Mouse (Mus musculus) urinary bladder, postnatal 36 days (tissue): Measurements from ENCODE around the gene Abca2.

Experiments
- DNase-seq, 2 experiments: peaks; one replicate each; pipeline ENCODE4 v3.0.0; 2022; ENCODE audit warnings: low spot score in 2 of 2, mixed read lengths in 1 of 2

Gene Abca2

GRCm38 (mm10) chr2:25460551-25461309, 32.2 kb downstream of the Abca2 start, which contains the start of gene Paxx:
TSS of gene Paxx (minus strand) at chr2:25461094.
- peak; percentile 89 to 93 for DNase-seq

DNA sequence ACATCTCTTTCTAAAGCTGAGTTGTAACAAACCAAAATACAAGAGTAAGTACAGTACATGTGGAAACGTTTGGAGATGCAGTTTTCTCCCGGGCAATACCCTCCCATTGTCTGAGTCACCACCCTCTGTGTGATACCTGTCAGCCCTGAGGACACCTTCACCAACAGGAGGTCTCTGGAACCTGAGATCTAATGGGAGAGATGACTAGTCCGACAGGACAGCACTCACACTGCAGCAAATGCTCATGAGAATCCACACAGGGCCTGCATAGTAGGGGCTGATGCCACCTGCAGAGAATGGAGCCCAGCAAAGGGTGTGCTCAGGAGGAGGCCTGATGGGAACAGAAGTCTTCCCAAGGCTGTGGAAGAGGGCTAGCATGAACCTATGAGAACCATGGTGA, 32.9 kb downstream of the Abca2 start:
- no peak for DNase-seq

- no peak for DNase-seq
Observed at GRCm38 (mm10) chr2:25463630-25464029, 35.1 kb downstream of the Abca2 start.

DNA sequence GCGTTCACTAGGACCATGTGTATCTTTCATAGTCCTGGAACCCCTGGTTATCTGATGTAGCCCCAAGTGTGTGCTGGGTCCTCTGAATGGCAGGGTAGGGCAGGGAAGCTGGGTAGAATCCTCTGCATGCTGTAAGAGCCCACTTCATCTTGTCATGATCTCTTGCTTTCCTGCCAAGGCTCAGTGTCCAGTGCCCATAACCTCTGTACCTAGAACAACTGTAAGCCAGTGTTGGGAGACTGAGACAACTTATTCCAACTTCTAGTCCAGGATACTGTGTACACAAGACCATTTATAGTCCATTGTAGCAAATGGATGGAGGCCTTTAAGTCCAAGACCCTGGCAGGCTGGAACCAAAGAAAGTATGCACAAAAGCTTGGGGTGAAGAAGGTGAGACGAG, 36.8 kb downstream of the Abca2 start:
- DNase-seq: no peak

DNA sequence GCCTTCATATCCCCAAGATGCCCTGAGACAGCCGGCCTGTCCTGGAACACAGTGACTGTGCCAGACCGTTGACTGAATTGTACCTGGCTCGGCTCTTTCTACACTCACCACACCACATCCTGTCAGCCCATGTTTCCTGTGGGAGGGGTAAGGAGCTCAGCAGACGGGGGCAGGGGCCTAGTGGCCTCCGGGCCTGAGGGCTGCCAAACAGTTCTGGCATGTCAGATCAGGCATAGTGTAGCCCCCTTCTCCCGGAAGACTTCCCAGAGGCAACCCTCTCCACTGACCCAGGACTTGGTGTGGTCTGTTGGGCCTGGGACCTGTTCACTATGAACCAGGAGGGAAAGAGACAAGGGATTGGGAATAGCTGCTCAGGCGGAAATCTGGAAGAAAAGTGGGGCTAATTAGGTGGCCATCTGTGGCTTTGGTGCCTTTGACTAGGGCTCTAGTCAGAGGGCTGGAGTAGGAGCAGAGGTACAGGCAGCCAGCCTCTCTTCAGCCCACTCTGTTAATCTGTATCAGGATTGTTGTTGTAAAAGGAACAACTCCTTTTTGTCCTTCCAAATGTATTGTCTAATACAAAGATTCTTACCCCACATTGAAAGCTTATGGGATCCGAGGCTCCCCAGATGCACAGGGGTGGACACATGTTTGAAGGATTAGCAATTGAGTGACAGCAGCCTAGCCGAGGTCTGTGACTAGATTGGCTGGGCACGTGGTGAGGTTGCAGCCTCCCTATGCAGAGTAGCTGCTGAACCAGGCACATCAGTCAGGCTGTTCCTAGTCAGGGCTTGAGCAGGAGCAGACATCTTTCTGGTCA, 37.5 kb downstream of the Abca2 start:
- no peak for DNase-seq

GRCm38 (mm10) chr2:25467606-25468303, 39.3 kb downstream of the Abca2 start:
- DNase-seq: no peak

DNA sequence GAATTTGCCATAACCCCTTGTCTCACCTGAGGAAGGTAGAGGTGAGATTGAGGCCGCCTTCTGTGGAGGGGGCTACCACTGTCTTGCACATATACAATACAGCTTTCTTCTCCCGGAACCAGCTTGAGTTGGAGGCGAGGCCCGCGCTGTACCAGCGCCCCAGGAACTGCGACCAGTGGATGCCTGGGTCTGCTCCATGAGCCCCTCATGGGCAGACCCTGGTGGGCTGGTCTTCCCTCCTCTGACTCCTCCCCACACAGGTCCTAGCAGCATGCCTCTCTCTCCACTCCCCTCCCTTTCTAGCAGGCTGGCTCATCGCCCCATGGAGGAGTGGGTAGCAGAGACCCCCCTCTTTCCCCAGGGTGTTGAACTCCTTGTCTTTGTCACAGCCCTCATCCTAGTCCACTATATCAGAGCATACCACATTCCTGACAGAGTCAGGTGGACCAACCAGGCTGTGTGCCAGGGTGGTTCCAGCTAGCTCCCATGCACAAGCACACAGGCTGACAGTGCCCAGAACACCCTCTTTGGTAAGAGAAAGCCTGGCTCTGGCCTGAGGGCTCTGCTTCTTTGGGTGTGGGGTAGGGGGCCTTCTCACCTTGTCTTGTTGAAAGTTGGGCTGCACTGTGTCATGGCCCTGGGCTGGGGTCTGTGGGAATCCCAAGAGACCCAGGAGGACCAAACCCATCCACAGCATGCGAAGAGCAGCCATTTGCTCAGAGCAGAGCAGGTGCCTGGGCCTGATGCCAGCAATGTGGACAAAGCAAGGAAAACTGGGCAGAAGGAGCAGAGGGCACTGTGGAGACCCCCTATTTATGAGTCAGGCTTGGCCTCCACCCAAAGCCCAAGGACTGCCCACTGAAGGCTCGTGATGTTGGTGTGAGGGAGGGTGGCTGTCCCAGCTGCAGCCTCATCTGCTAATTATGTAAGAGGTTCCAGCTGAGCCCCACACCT, 40.7 kb downstream of the Abca2 start:
- DNase-seq: no peak

DNA sequence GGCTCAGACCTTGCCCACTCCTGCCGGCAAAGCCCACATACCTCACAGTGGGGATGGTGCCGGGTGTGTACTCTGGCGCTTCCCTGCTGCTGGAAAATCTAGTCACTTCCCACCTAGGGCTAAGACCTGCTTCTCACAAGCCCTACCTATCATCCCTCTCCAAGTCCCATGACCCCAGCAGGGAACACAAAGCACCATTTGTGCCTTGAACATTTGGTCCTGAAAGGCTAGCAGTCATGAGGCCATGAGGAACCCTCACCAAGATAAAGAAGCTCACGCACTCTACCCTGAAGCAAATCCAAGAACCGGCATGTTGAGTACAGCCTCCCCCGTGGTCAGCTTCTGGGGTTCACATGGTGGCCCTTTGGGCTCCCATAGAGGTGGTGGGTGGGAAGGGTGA, 41.5 kb downstream of the Abca2 start, which contains the start of gene Ptgds:
TSS of gene Ptgds (minus strand) at position 78 of the 400 bp plus-strand sequence.
- DNase-seq: no peak

- no peak for DNase-seq
Observed at GRCm38 (mm10) chr2:25472550-25472949, 44.0 kb downstream of the Abca2 start.

GRCm38 (mm10) chr2:25477541-25477940, 49.0 kb downstream of the Abca2 start:
- DNase-seq: no peak

DNA sequence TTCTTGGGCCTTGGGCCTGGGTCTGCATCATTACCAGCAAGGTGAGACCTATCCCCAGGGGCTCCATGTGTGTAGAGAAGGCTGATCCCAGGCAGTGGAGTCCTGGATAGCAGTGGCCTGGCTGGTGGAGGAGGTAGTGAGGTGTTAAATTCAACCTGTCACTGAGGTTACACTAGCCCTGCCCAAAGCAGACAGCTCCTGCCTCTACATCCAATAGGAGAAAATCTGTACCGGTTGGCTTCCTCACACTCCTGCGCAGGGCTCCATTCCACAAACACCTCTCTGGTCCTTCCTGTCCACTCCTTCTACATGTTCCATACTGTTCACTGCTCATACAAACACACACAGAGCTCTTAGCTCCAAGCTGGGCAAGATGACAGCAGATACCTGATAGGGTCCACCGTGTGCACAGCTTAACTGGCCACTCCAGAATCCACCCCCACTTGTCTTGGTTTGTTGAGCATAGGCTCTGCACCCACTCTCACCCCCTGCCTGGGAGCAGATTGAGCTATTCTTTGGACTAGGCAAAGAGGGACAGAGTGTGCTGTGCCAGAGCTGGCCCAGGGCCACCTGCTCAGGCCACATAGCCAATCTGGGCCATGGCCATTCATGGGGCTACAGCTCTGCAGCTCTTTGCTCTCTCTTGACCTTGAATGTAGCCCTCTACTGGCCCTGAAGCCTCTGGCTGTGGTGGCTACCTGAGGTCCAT, 49.6 kb downstream of the Abca2 start:
- peak in 1 of 2 experiments; percentile 33 for DNase-seq

GRCm38 (mm10) chr2:25479551-25480311, 51.2 kb downstream of the Abca2 start:
- DNase-seq: peak in 1 of 2 experiments; percentile 18

GRCm38 (mm10) chr2:25480541-25480940, 52.0 kb downstream of the Abca2 start:
- DNase-seq: no peak

DNA sequence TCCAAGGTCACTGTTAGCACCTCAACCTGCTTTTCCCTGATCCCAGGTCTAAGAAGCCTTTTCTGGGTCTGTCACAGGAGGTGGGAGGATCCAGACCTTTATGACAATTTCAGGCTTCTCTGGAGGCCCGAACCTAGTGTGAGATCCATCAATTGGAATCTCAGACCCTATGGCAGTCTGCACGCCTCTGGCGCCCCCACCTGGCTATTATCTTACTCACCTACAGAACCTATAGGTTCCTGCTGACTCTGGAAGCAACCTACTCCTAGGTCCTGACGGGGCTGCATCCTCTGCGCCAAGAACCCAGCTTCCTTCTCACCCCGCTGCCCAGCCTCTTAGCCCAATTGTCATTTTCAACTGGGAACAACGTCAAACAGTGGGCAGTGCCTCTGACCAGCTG, 54.5 kb downstream of the Abca2 start:
- no peak for DNase-seq

DNA sequence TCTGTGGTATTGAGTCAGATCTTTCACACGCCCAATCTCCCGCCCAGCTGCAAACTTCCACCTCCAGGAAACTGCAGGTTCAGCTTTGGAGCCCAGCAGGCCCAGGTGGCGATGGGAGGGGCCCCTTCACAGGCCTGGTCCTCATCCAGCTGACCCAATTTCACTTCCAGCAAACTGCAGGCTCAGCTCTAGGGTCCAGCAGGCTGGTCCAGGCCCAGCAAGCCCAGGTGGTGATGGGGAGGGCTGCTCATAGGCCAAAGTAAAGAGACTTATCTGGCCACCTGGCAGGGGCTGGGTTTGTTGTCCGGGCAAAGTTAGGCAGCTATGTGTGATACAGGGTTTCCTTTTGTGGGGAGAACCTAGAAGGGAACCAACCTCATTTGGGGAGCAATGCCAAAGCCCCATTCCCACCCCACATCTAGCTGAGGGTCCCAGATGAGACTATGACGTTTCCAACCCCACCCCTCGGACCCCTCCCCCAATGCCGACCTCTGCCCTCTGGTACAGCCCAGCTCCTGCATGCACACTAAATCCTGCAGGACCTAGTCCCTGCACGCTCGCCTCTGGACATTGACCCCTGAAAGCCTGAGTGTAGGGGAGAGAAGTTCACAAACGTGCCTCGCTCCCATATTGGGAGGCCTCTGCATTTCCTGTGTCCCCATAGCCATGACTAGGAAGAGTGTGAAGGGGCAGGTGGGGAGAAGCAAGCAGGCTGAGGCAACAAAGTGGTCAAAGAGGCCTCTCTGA, 56.6 kb downstream of the Abca2 start:
- no peak for DNase-seq

GRCm38 (mm10) chr2:25487965-25488670, 59.6 kb downstream of the Abca2 start:
- DNase-seq: no peak

DNA sequence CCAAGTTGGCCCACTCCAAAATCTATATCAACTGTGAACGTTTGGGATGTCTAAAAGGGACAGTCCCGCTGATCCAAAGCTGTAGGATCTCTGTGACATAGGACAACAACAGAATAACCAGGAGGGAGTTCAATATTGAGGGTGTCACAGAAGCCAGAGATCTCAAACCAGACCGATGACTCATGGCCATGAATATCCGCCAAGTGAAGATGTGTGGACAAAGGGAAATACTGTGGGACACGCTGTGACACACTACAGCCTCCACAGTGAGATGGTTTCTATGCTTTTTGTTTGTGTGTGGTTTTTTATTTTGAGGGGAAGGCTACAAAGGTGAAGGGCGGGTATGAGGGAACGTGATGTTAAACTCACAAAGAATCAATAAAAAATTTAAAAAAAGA, 60.2 kb downstream of the Abca2 start:
- DNase-seq: peak in 1 of 2 experiments; percentile 21

DNA sequence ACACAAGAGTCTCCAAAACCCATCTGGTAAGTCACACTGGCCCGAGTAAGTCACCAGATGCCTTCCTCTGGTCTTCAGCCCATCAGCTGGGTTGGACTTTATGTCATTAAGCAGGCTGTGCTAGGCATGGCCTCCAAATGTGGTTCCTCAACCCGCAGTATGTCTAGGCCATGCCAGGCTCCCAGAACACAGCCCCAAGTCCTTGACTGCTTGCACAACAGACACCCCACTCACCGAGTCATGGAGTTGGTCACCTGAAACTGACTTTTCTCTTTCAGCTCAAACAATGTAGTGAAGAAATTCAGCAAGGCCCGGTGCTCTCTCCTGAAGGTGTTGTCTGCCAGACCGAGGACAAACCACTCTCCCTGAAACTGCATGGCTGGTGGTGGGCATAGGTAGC, 64.5 kb downstream of the Abca2 start:
- no peak for DNase-seq
